Mouse (Mus musculus): ENCODE data around the gene Ank. TPM values are rescaled to one million over a fixed set of nuclear protein-coding genes. Genes with fewer than 3 reads are reported as not detected.
"Not testable (repeated sequence)": the region's sequence is repeated elsewhere in the genome, so short reads cannot be mapped to it uniquely, and the experiment has no call there.

Ank gene
- 37.1 and 57.5 TPM in 2 replicates for polyA plus RNA-seq (2012; rRNA removed)

- DNase-seq (ENCODE audit: low read depth), result no peak
Measured at GRCm38 (mm10) chr15:27466131-27467080, at the start of gene Ank. Gene Ank, plus strand, starts transcription at chr15:27466677.

- DNase-seq (ENCODE audit: low read depth), result no peak
Measured at GRCm38 (mm10) chr15:27418566-27419331, 47.7 kb upstream of the Ank start.

GRCm38 (mm10) chr15:27421531-27421930, 44.9 kb upstream of the Ank start:
- no peak for DNase-seq (ENCODE audit: low read depth)

- DNase-seq (ENCODE audit: low read depth), result no peak
Measured at GRCm38 (mm10) chr15:27427581-27427980, 38.9 kb upstream of the Ank start.

- DNase-seq (ENCODE audit: low read depth), result no peak
Measured at GRCm38 (mm10) chr15:27430241-27430640, 36.2 kb upstream of the Ank start.

GRCm38 (mm10) chr15:27432851-27433615, 33.4 kb upstream of the Ank start:
- no peak for DNase-seq (ENCODE audit: low read depth)

GRCm38 (mm10) chr15:27435409-27435808, 31.1 kb upstream of the Ank start:
- no peak for DNase-seq (ENCODE audit: low read depth)

- no peak for DNase-seq (ENCODE audit: low read depth)
Measured at GRCm38 (mm10) chr15:27436194-27436593, 30.3 kb upstream of the Ank start.

- no peak for DNase-seq (ENCODE audit: low read depth)
Measured at GRCm38 (mm10) chr15:27441053-27441452, 25.4 kb upstream of the Ank start.

- DNase-seq (ENCODE audit: low read depth), result no peak
Measured at GRCm38 (mm10) chr15:27441529-27441928, 24.9 kb upstream of the Ank start.

- DNase-seq (ENCODE audit: low read depth), result no peak
Measured at GRCm38 (mm10) chr15:27441951-27442350, 24.5 kb upstream of the Ank start.

GRCm38 (mm10) chr15:27444772-27445347, 21.6 kb upstream of the Ank start:
- DNase-seq (ENCODE audit: low read depth), result no peak

- DNase-seq (ENCODE audit: low read depth), result no peak
Measured at GRCm38 (mm10) chr15:27450689-27451088, 15.8 kb upstream of the Ank start.

- DNase-seq (ENCODE audit: low read depth), result no peak
Measured at GRCm38 (mm10) chr15:27451760-27452159, 14.7 kb upstream of the Ank start.

GRCm38 (mm10) chr15:27452496-27452895, 14.0 kb upstream of the Ank start:
- no peak for DNase-seq (ENCODE audit: low read depth)

GRCm38 (mm10) chr15:27457001-27457400, 9.5 kb upstream of the Ank start:
- DNase-seq (ENCODE audit: low read depth), result no peak

- DNase-seq (ENCODE audit: low read depth), result not testable (repeated sequence)
Measured at GRCm38 (mm10) chr15:27459781-27460180, 6.7 kb upstream of the Ank start.

GRCm38 (mm10) chr15:27461336-27462245, 4.9 kb upstream of the Ank start:
- DNase-seq (ENCODE audit: low read depth), result no peak

- no peak for DNase-seq (ENCODE audit: low read depth)
Measured at GRCm38 (mm10) chr15:27463876-27464275, 2.6 kb upstream of the Ank start.

- no peak for DNase-seq (ENCODE audit: low read depth)
Measured at GRCm38 (mm10) chr15:27465391-27466005, 979 bp upstream of the Ank start.
